Mouse (Mus musculus) liver, postnatal 0 days (tissue): Measurements from ENCODE around the gene Tbc1d1.

ENCODE experiments used
- CTCF ChIP-seq: sonication (generic); IDR thresholded peaks from 2 replicates; pipeline ENCODE4 v1.5.1; 2016; ENCODE audit warnings: antibody characterized with exemption, low read depth
- EP300 ChIP-seq: IDR thresholded peaks from 2 replicates; pipeline ENCODE4 v1.6.1; 2016; ENCODE audit warnings: antibody characterized with exemption, low read depth, mild to moderate bottlenecking

GRCm38 (mm10) chr5:64109217-64109616 lies 46.9 kb upstream of the Tbc1d1 start:
- TF ChIP-seq CTCF (peak; percentile 47), EP300 (no peak)
